Mouse (Mus musculus) heart, adult 2 months (tissue): ENCODE measurements at regions not wholly inside any gene's neighbourhood (a gene's known extent, or its start where the extent isn't known, plus 50 kb on each side); places are given as distances from the start of the nearest gene placed in this dataset.
"Not testable (repeated sequence)": the region's sequence is repeated elsewhere in the genome, so short reads cannot be mapped to it uniquely, and the experiment has no call there.

ENCODE experiments used
- CTCF ChIP-seq: fragments of 200-600 bp; IDR thresholded peaks from 2 replicates; pipeline ENCODE4 v1.8.1; 2022; ENCODE audit warnings: antibody characterized with exemption, mild to moderate bottlenecking, moderate library complexity
- EP300 ChIP-seq: fragments of 200-500 bp; IDR thresholded peaks from 2 replicates; pipeline ENCODE4 v1.6.1; 2011; ENCODE audit warnings: low read depth, low read length, control low read depth; ENCODE audit not compliant: insufficient read depth
- POLR2A ChIP-seq: fragments of 200-500 bp; IDR thresholded peaks from 2 replicates; pipeline ENCODE4 v1.6.1; 2011; ENCODE audit warnings: mild to moderate bottlenecking, low read depth, low read length, control low read depth; ENCODE audit not compliant: insufficient read depth

- not testable (repeated sequence) for TF ChIP-seq CTCF, POLR2A, EP300
Measured at GRCm38 (mm10) chr3:96350985-96351384, 57.2 kb upstream of the Fcgr1 start.
